Mouse (Mus musculus) heart, embryonic 15.5 days (tissue): ENCODE measurements around the gene Nrxn3. TPM values are rescaled to one million over a fixed set of nuclear protein-coding genes. Genes with fewer than 3 reads are reported as not detected.

Experiments used
- ATAC-seq: fragments of 200-750 bp; cut with Nextera tagmentation; replicated peaks from 2 replicates; pipeline ENCODE4 v1.8.0; 2017; ENCODE audit warnings: low read depth, moderate TSS enrichment; ENCODE audit not compliant: insufficient number of reproducible peaks, insufficient read depth, low FRiP score
- H3K27ac ChIP-seq: fragments of 300-500 bp; sonication (generic); 2 replicates; pipeline ENCODE4 v1.5.1; 2015; ENCODE audit warnings: mild to moderate bottlenecking, inconsistent platforms
- H3K27me3 ChIP-seq: fragments of 300-500 bp; sonication (generic); 2 replicates; pipeline ENCODE4 v1.6.1; 2015; ENCODE audit warnings: inconsistent platforms
- H3K36me3 ChIP-seq: fragments of 300-500 bp; sonication (generic); 2 replicates; pipeline ENCODE4 v1.6.1; 2015; ENCODE audit warnings: mild to moderate bottlenecking, inconsistent platforms
- H3K4me1 ChIP-seq: fragments of 300-500 bp; sonication (generic); replicated peaks from 2 replicates; pipeline ENCODE4 v1.6.1; 2015; ENCODE audit warnings: inconsistent platforms
- H3K4me2 ChIP-seq: fragments of 300-500 bp; sonication (generic); 2 replicates; pipeline ENCODE4 v1.6.1; 2015; ENCODE audit warnings: inconsistent platforms, mild to moderate bottlenecking, moderate library complexity
- H3K4me3 ChIP-seq: fragments of 300-500 bp; sonication (generic); 2 replicates; pipeline ENCODE4 v1.5.1; 2015; ENCODE audit warnings: mild to moderate bottlenecking, inconsistent platforms
- H3K9ac ChIP-seq: fragments of 300-500 bp; sonication (generic); 2 replicates; pipeline ENCODE4 v1.6.1; 2015; ENCODE audit warnings: mild to moderate bottlenecking, inconsistent platforms
- H3K9me3 ChIP-seq: fragments of 300-500 bp; sonication (generic); replicated peaks from 2 replicates; pipeline ENCODE4 v1.6.1; 2016; ENCODE audit warnings: inconsistent platforms
- WGBS: fragments of 180-500 bp; shearing (Covaris S2); methylation state at CpG from one replicate; pipeline ENCODE4 v1.1.7; 2015; ENCODE audit warnings: mixed read lengths; 5-methylcytosine and 5-hydroxymethylcytosine counted together
- polyA plus RNA-seq: library from polyadenylated mRNA; unstranded; fragments of >200 nt; fragmentation: Nextera tagmentation; extraction: Ambion mirVana; gene quantifications from 2 replicates; pipeline ENCODE4 v1.2.1, GENCODE M21; 2015

The Nrxn3 gene
- polyA plus RNA-seq, 1 experiment from 2014 or later = 1.1 TPM

DNA sequence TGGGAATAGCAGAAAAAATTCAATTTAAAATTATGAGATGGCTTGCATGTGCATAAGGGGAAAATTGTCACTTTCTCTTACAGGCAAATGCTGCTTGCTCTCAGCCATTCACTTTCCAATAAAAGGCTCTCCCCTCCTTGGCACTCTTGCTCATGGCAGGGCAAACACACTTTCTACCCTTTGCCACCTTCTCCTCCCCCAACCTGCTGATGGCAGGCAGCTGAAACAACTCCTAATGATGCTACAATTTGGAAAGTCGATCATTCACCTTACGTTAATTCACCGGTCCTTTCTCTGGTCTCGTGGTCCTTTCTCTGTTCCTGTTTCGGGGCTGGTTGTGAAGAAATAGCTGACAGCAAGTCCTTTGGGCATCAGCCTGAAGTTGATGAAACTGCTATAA lies 1091.0 kb downstream of the Nrxn3 start:
- Histone ChIP-seq H3K36me3 (no peaks in the 10 kb centered on the region), H3K9ac (no peak overlapping the region), H3K4me1 (peaks cover 20% of the 10 kb centered on the region), H3K27me3 (peaks cover 25% of the 10 kb centered on the region), H3K4me3 (peak overlapping the region; percentile 52; the same call in 1 of the 2 replicates), H3K9me3 (no peaks in the 10 kb centered on the region), H3K27ac (no peak overlapping the region), H3K4me2 (peak overlapping the region; percentile 93)
- 67% methylated on average over 5 of the region's 5 CpGs for WGBS
- no peak for ATAC-seq

DNA sequence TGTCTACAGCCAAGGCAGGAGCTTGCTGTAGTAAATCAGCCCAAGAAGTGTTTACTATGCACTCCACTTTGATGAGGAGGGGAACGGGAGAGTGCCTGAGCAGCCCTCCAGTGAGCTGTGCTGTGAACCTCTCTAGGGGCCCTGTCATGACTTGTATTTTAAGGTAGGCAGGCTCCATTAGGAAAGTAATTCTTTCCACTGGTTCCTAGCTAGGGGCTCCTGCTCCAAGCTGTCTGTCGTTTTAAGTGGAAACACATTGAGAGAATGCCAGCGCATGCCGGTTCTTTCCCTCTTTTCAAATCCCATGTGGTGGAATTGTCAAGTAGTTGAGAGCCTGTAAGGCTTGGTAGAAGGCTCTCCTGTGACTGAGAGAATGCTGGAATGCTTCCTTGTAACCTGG lies 1091.9 kb downstream of the Nrxn3 start:
- Histone ChIP-seq H3K36me3 (no peaks in the 10 kb centered on the region), H3K4me1 (peaks cover 20% of the 10 kb centered on the region), H3K27ac (no peak overlapping the region), H3K27me3 (peaks cover 25% of the 10 kb centered on the region), H3K4me2 (no peak overlapping the region), H3K9ac (no peak overlapping the region), H3K4me3 (no peak overlapping the region), H3K9me3 (no peaks in the 10 kb centered on the region)
- WGBS = 54% methylated on average over 4 of the region's 4 CpGs
- ATAC-seq = no peak

DNA sequence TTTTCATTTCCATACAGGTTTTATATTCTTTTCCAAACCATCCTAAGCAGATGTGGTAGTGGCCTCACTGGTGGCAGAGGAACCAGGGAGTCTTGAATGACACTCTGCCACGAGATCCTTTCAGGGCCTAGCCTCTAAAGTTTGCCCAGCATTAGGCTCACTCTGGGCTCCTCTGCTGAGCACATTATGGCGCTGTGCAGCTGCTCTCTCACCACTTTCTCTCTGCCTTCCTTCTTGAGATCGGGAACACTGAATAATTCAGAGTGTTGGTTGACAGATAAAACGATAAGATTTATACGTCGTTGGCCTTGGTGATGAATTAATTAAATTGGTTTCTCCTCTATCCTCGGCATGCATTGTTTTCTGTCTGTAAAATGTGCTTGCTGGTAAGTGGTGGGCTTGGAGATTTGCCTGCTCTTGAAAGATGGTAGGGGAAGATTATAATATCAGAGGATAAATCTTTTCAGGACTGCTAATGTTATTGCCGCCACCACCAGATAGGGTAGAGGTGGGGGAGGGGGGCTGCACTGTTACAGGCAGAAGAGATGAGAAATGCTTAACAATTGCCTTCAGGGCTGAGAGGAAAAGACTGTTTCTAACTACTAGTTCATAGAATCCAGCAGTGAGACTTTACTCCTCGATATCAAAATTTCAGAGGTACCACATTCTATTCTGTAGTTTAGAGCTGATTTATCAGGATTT lies 1094.5 kb downstream of the Nrxn3 start:
- no peaks in the 10 kb centered on the region for H3K9me3 ChIP-seq
- no peaks in the 10 kb centered on the region for H3K36me3 ChIP-seq
- 67% methylated on average over 9 of the region's 9 CpGs for WGBS
- H3K4me1 ChIP-seq = peaks cover 11% of the 10 kb centered on the region
- H3K4me2 ChIP-seq = no peak overlapping the region
- H3K27me3 ChIP-seq = peaks cover 20% of the 10 kb centered on the region
- H3K4me3 ChIP-seq = no peak overlapping the region
- H3K27ac ChIP-seq = no peak overlapping the region
- no peak overlapping the region for H3K9ac ChIP-seq
- no peak for ATAC-seq

DNA sequence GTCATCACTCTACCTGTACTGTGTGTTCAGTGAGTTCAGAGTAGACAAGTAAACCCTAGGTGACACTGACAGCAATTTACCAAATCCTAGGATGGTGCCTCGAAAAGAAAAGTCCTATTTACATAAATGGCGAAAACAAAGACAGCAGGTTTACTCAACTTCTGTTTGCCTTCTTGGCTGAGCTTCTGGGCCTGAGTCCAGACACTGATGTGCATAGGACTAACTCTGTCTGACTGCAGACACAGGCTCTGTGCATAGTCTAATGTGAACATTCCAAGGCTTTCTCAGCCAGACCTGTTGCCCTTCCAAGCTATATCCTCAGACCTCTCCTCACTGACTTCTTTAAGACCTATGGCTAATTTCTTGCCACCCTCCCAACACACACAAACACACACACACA lies 1095.5 kb downstream of the Nrxn3 start:
- H3K27me3 ChIP-seq = peaks cover 13% of the 10 kb centered on the region
- 76% methylated on average over 2 of the region's 2 CpGs for WGBS
- ATAC-seq = no peak

DNA sequence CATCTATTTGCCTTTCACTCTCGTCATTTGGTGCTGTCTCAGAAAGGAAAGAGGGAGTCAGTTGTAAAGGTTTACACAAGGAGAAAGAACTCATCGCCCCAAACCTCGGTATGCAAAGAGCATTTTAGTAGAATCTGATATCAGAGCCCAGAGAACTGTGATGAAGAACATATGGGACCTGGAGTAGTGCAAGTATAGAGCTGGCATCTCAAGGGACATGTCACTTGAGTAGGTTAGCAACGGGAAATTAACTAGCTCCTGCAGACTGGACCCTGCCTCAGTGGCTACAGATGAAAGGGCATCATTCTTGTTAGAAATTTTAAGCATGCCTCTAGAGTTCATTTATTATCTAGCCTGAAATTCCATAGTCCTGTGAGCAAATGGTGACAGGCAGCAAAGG lies 1099.5 kb downstream of the Nrxn3 start:
- no peak overlapping the region for H3K9ac ChIP-seq
- H3K36me3 ChIP-seq = no peaks in the 10 kb centered on the region
- H3K27me3 ChIP-seq = no peaks in the 10 kb centered on the region
- no peak overlapping the region for H3K27ac ChIP-seq
- H3K4me2 ChIP-seq = no peak overlapping the region
- ATAC-seq = no peak
- H3K9me3 ChIP-seq = no peaks in the 10 kb centered on the region
- no peak overlapping the region for H3K4me3 ChIP-seq
- H3K4me1 ChIP-seq = no peaks in the 10 kb centered on the region
- WGBS = 53% methylated on average over 4 of the region's 4 CpGs

More for the DNA sequence above, 1095.5 kb downstream of the Nrxn3 start:
- no peak overlapping the region for H3K4me2 ChIP-seq
- no peak overlapping the region for H3K9ac ChIP-seq
- no peak overlapping the region for H3K27ac ChIP-seq
- no peak overlapping the region for H3K4me3 ChIP-seq
- H3K36me3 ChIP-seq = no peaks in the 10 kb centered on the region
- peaks cover 3% of the 10 kb centered on the region; the same call in 1 of the 2 replicates for H3K4me1 ChIP-seq
- H3K9me3 ChIP-seq = no peaks in the 10 kb centered on the region

DNA sequence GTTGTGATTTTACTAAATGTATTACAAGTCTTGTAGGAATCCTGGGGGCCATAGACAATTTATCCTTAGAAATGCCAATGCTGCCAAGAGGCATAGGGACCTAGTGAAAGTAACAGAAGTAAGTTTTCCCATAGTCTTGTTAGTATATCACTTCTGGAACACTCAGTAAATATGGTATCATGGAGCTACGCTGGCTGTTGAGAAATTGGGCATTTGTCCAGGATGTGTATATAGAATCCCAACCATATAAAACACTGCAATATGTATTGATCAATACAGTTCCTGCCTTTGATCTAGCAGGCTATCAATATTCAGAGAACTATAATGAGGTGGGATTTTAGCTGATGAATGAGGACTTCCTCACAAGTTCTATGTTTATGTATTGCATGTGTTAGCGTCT lies 1107.3 kb downstream of the Nrxn3 start:
- no peak overlapping the region for H3K4me3 ChIP-seq
- no peak overlapping the region for H3K4me2 ChIP-seq
- H3K27me3 ChIP-seq = no peaks in the 10 kb centered on the region
- ATAC-seq = no peak
- no peak overlapping the region for H3K27ac ChIP-seq
- H3K4me1 ChIP-seq = no peaks in the 10 kb centered on the region
- H3K36me3 ChIP-seq = no peaks in the 10 kb centered on the region
- WGBS = 89% methylated on average over 2 of the region's 2 CpGs
- no peaks in the 10 kb centered on the region for H3K9me3 ChIP-seq
- H3K9ac ChIP-seq = no peak overlapping the region

DNA sequence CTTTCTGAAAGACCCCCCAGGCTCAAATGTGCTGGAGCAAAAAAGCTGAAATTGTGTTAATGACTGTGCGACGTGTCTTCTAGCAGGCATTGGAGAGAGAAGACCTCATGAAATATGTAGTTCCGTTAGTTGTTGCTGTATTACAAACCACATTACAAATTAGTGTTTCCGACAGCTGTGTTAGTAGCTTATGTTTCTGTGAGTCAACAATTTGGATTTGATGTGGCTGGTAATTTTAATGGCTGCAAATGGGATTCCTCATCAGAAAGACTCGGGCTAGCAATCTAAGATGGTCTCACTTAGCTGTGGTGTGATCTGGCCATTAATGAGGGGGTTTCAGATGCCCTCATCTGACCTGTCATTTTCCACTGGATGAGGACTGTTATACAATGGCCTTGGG lies 1107.7 kb downstream of the Nrxn3 start:
- Histone ChIP-seq H3K9ac (no peak overlapping the region), H3K27ac (no peak overlapping the region), H3K36me3 (no peaks in the 10 kb centered on the region), H3K4me1 (no peaks in the 10 kb centered on the region), H3K4me3 (no peak overlapping the region), H3K27me3 (no peaks in the 10 kb centered on the region), H3K9me3 (no peaks in the 10 kb centered on the region), H3K4me2 (no peak overlapping the region)
- ATAC-seq = no peak
- 88% methylated on average over 5 of the region's 5 CpGs for WGBS

DNA sequence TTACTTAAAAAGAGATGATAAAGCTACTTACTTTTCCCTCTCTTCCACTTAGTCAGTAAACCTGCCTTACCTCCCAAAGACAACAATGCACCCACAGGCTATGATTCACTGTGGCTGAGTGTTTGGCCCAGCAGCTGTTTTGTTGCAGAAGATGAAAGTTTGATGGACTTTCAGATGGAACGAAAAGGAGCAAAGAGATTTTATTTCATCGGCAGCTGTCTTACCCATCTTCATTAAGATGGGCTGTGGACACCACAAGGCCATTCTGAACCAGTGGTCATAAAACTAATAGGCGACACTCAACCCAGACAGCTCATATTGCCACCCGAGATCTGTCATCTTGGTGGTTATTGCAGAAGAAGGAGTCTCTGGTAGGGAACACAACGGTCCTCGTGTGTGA lies 1108.6 kb downstream of the Nrxn3 start:
- Histone ChIP-seq H3K27me3 (no peaks in the 10 kb centered on the region), H3K9me3 (no peaks in the 10 kb centered on the region), H3K4me3 (no peak overlapping the region), H3K4me1 (no peaks in the 10 kb centered on the region), H3K4me2 (no peak overlapping the region), H3K36me3 (no peaks in the 10 kb centered on the region), H3K27ac (no peak overlapping the region), H3K9ac (no peak overlapping the region)
- 81% methylated on average over 6 of the region's 6 CpGs for WGBS
- ATAC-seq = no peak

DNA sequence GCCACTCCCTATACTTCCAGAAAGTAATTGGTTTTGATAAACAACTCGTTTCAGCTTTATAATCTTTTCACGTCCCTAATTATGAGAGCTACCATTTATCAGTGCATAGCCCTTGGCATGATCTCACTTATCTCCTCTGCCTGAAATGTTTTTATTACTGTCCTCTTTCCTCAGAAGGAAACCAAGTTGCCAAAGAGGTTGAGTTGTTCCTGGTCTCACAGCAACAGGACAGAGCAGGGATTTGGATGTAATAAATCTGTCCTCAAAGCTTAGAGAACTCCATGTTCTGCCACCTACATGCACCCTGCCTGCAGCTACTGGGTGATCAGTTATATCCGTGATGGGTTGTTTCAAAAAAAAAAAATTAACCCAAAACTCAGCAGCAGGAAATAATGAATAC lies 1113.6 kb downstream of the Nrxn3 start:
- ATAC-seq = no peak
- H3K27ac ChIP-seq = no peak overlapping the region
- H3K9me3 ChIP-seq = no peaks in the 10 kb centered on the region

DNA sequence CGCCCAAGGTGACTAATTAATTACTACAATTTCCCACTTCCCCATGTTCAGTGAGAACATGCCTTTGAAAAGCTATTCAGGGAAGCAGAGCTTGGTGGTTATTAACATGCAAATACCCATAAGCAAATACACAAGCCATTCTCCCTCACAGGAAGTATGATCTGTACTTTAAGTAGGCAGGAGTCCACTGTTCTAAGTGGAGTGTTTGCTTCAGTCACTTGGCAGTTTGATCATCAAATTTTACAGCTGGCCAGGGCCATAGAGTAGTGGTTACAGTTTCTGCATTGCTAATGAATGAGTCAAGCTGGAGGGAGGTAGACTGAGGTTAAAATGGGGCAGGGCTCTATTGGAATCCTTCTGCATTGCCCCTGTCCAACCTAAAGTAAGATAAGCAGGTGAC lies 1120.2 kb downstream of the Nrxn3 start:
- WGBS = 94% methylated on average over 1 of the region's 1 CpGs
- H3K4me3 ChIP-seq = no peak overlapping the region
- no peaks in the 10 kb centered on the region for H3K27me3 ChIP-seq
- H3K4me2 ChIP-seq = no peak overlapping the region
- no peaks in the 10 kb centered on the region for H3K9me3 ChIP-seq
- H3K4me1 ChIP-seq = no peaks in the 10 kb centered on the region
- no peak for ATAC-seq
- no peaks in the 10 kb centered on the region for H3K36me3 ChIP-seq
- no peak overlapping the region for H3K27ac ChIP-seq
- no peak overlapping the region for H3K9ac ChIP-seq

More for the DNA sequence above, 1113.6 kb downstream of the Nrxn3 start:
- Histone ChIP-seq H3K27me3 (no peaks in the 10 kb centered on the region), H3K9ac (no peak overlapping the region), H3K4me2 (no peak overlapping the region), H3K4me3 (no peak overlapping the region), H3K4me1 (no peaks in the 10 kb centered on the region), H3K36me3 (no peaks in the 10 kb centered on the region)
- WGBS = 39% methylated on average over 3 of the region's 3 CpGs

DNA sequence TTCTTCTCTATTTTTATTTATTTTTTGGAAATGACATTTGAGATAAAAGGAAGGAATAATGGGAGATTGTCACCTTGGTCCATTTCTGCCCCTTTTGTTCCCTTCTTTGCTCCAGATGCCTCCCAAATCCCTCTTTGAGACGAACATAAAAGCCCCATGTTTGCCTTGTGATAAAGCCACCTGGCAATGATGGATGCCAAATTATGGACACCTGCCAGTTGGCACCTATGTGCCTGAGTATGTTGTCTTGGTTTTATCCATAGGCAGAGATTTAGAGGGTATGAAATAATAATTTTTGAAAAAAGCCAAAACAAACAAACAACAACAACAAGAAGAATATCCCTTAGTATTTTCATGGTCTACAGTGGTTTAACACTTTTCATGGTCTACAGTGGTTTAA lies 1125.4 kb downstream of the Nrxn3 start:
- no peaks in the 10 kb centered on the region for H3K27me3 ChIP-seq
- H3K9ac ChIP-seq = no peak overlapping the region
- WGBS = 38% methylated on average over 1 of the region's 1 CpGs
- no peaks in the 10 kb centered on the region for H3K4me1 ChIP-seq
- no peak overlapping the region for H3K4me3 ChIP-seq
- H3K9me3 ChIP-seq = no peaks in the 10 kb centered on the region
- no peak overlapping the region for H3K27ac ChIP-seq
- H3K4me2 ChIP-seq = no peak overlapping the region
- no peaks in the 10 kb centered on the region for H3K36me3 ChIP-seq
- no peak for ATAC-seq

DNA sequence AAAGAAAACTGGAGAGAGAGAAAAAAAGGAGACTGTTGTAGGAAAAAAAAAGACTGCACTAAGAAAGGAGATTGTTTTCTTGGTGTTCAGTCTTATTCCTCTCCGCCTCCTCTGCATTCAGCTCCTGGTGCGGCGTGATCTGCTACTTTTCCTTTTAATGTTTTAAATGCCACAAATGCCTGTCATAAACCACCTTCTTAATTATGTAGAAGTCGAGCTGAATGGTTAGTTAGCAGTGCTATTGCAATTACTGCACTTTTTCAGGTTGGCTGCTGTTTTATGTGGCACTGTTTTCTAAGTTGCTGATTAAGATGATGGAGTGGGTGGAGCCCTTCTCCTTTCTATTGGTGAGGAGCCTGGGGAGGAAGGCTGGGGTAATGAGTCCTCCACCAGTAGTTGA lies 1131.7 kb downstream of the Nrxn3 start:
- Histone ChIP-seq H3K4me2 (no peak overlapping the region), H3K4me3 (no peak overlapping the region), H3K9me3 (no peaks in the 10 kb centered on the region), H3K36me3 (no peaks in the 10 kb centered on the region), H3K27me3 (no peaks in the 10 kb centered on the region), H3K4me1 (no peaks in the 10 kb centered on the region), H3K9ac (no peak overlapping the region), H3K27ac (no peak overlapping the region)
- no peak for ATAC-seq
- 55% methylated on average over 4 of the region's 4 CpGs for WGBS
